16 mouse cellular contexts compared by ENCODE assay signal in the genomic region with DNA sequence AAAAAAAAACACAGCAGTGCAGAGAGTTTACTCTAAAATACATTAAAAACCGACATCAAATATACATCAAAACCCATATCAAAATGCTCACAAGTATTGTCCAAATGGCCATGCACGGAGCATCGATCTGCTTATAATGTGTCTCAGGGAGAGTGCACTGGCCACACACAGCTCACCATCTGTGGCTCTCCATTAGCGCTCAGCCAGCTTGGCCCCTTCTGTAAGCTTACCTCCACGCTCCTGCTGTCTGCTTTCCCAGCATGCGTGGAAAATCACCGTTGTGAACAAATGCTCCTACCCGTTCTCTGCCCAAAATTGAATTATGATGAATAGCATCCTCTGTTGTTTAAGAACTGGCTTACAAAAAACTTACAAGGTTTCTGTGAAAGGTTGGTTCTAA. TPM values are rescaled to one million over a fixed set of nuclear protein-coding genes. Genes with fewer than 3 reads are reported as not detected.
DNase-seq lines count a peak whose midpoint lies in the region; ATAC-seq and TF ChIP-seq lines count a peak whose summit lies in the region.
"Had no signal": no experiment of that assay in that cellular context is flagged by ENCODE, and none has a peak within 500 bp of the region (broad histone marks: within the 10 kb centered on the region; RNA-seq: fewer than 3 reads in every experiment).

No protein-coding gene starts in this region.

- TF ChIP-seq CTCF in midbrain, postnatal 0 days (IDR thresholded peaks at IDR 0.05): no peak
- TF ChIP-seq CTCF in left cerebral cortex, adult 2 months (IDR thresholded peaks at IDR 0.05): no peak

- no peaks in the 10 kb centered on the region for H3K36me3 ChIP-seq in midbrain, postnatal 0 days (ENCODE audit: insufficient read depth, low read length)
- no peaks in the 10 kb centered on the region for H3K36me3 ChIP-seq in midbrain, embryonic 11.5 days (ENCODE audit: control insufficient read depth, insufficient read depth, low read length)
- H3K36me3 ChIP-seq in forebrain, embryonic 12.5 days (replicated peaks): no peaks in the 10 kb centered on the region
- H3K36me3 ChIP-seq: forebrain, embryonic 15.5 days; heart, embryonic 10.5 days; limb, embryonic 15.5 days had no signal

- H3K4me2 ChIP-seq in midbrain, postnatal 0 days (ENCODE audit: low read depth, low read length, poor library complexity, severe bottlenecking): no peak overlapping the region
- no peak overlapping the region for H3K4me2 ChIP-seq in midbrain, embryonic 11.5 days
- H3K4me2 ChIP-seq in forebrain, embryonic 12.5 days: no peak overlapping the region
- H3K4me2 ChIP-seq: forebrain, embryonic 15.5 days; limb, embryonic 15.5 days had no signal

- no peak overlapping the region for H3K27ac ChIP-seq in midbrain, postnatal 0 days (ENCODE audit: low read depth, low read length)
- no peak overlapping the region for H3K27ac ChIP-seq in midbrain, embryonic 11.5 days (ENCODE audit: low read depth, low read length)
- no peak overlapping the region for H3K27ac ChIP-seq in forebrain, embryonic 12.5 days
- no peak overlapping the region for H3K27ac ChIP-seq in left cerebral cortex, adult 2 months
- H3K27ac ChIP-seq: forebrain, embryonic 15.5 days; heart, embryonic 10.5 days; limb, embryonic 15.5 days had no signal

- no peaks in the 10 kb centered on the region for H3K27me3 ChIP-seq in midbrain, postnatal 0 days (ENCODE audit: insufficient read depth, low read length)
- no peaks in the 10 kb centered on the region for H3K27me3 ChIP-seq in midbrain, embryonic 11.5 days (ENCODE audit: control insufficient read depth, insufficient read depth, low read length)
- H3K27me3 ChIP-seq in forebrain, embryonic 12.5 days: no peaks in the 10 kb centered on the region
- H3K27me3 ChIP-seq: forebrain, embryonic 15.5 days; limb, embryonic 15.5 days had no signal

- 50% methylated on average over 8 of the region's 8 CpGs for WGBS in midbrain, postnatal 0 days
- WGBS in midbrain, embryonic 11.5 days: 72% methylated on average over 8 of the region's 8 CpGs
- WGBS in forebrain, embryonic 12.5 days: 85% methylated on average over 8 of the region's 8 CpGs

- H3K9me3 ChIP-seq in midbrain, postnatal 0 days (ENCODE audit: low read length): no peaks in the 10 kb centered on the region
- no peaks in the 10 kb centered on the region for H3K9me3 ChIP-seq in midbrain, embryonic 11.5 days (ENCODE audit: control insufficient read depth, low read length)
- no peaks in the 10 kb centered on the region for H3K9me3 ChIP-seq in forebrain, embryonic 12.5 days
- H3K9me3 ChIP-seq: forebrain, embryonic 15.5 days; heart, embryonic 10.5 days; limb, embryonic 15.5 days had no signal

- intact Hi-C loops in left cerebral cortex, adult 2 months (cut with DNase I): no loop called here

- no peak for ATAC-seq in midbrain, postnatal 0 days (ENCODE audit: low FRiP score)
- no peak for ATAC-seq in midbrain, embryonic 11.5 days (ENCODE audit: low FRiP score)
- no peak for ATAC-seq in forebrain, embryonic 12.5 days (ENCODE audit: low FRiP score)
- ATAC-seq in megakaryocyte, adult 5-6 weeks (ENCODE audit: poor library complexity, severe bottlenecking): no peak
- ATAC-seq: forebrain, embryonic 15.5 days; liver, postnatal 0 days had no signal

- peak; percentile 60 for DNase-seq in midbrain, postnatal 0 days (ENCODE audit: low spot score)
- no peak for DNase-seq in midbrain, embryonic 11.5 days (ENCODE audit: low spot score, missing footprints)
- peak; percentile 80 to 90 for DNase-seq in cerebellum, adult 18-20 months
- peak; percentile 80 to 81 for DNase-seq in cerebellum, postnatal 36 days
- DNase-seq in left cerebral cortex, adult 2 months (ENCODE audit: extremely low spot score in 1 of 2, low spot score in 2 of 2): no peak
- DNase-seq: adrenal gland, postnatal 25 days; kidney, adult 18-20 months; kidney, postnatal 14 days; liver, postnatal 0 days; thymus, adult 2 months had no signal

- H3K4me1 ChIP-seq in midbrain, postnatal 0 days (ENCODE audit: insufficient read depth, low read length): no peaks in the 10 kb centered on the region
- no peaks in the 10 kb centered on the region for H3K4me1 ChIP-seq in midbrain, embryonic 11.5 days (ENCODE audit: control insufficient read depth, insufficient read depth, low read length)
- no peaks in the 10 kb centered on the region for H3K4me1 ChIP-seq in forebrain, embryonic 12.5 days
- H3K4me1 ChIP-seq: forebrain, embryonic 15.5 days; heart, embryonic 10.5 days had no signal

- no peak overlapping the region for H3K4me3 ChIP-seq in midbrain, postnatal 0 days (ENCODE audit: low read depth, low read length)
- no peak overlapping the region for H3K4me3 ChIP-seq in midbrain, embryonic 11.5 days (ENCODE audit: low read depth, low read length)
- H3K4me3 ChIP-seq in forebrain, embryonic 12.5 days (replicated peaks): no peak overlapping the region
- no peak overlapping the region for H3K4me3 ChIP-seq in left cerebral cortex, adult 2 months
- H3K4me3 ChIP-seq: forebrain, embryonic 15.5 days; heart, embryonic 10.5 days; limb, embryonic 15.5 days had no signal

- no peak overlapping the region for H3K9ac ChIP-seq in midbrain, postnatal 0 days (replicated peaks; ENCODE audit: low read length, poor library complexity, severe bottlenecking)
- no peak overlapping the region for H3K9ac ChIP-seq in midbrain, embryonic 11.5 days (ENCODE audit: low read length)
- no peak overlapping the region for H3K9ac ChIP-seq in forebrain, embryonic 12.5 days
- H3K9ac ChIP-seq: forebrain, embryonic 15.5 days; limb, embryonic 15.5 days; liver, postnatal 0 days had no signal

RNA-seq across cellular contexts. Expression of a gene that starts 16.2 kb away (rescaled TPM):
- 23.8 and 25.0 TPM in 2 replicates for total RNA-seq in midbrain, postnatal 0 days (2014; rRNA removed)
- 25.1 and 25.2 TPM in 2 replicates for polyA plus RNA-seq in midbrain, postnatal 0 days (2015; fragmentation: Nextera tagmentation; extraction: Ambion mirVana)
- 2.9 and 4.2 TPM in 2 replicates for polyA plus RNA-seq in midbrain, embryonic 11.5 days (2014; fragmentation: Nextera tagmentation; extraction: Ambion mirVana)
- 1.2 and 1.9 TPM in 2 replicates for polyA plus RNA-seq in forebrain, embryonic 12.5 days (2016; fragmentation: Nextera tagmentation; extraction: Ambion mirVana)
- 10 to 100 TPM; 17.0 to 17.3 TPM for total RNA-seq in left cerebral cortex, adult 2 months (2021)
- total RNA-seq in megakaryocyte, adult 5-6 weeks (2015): 1.0 TPM in 1 of 2 replicates, not detected in the other
- total RNA-seq in megakaryocyte, adult 5-6 weeks (2017): 0.08 TPM in 1 of 2 replicates, not detected in the other
- total RNA-seq: neutrophil, adult 5-6 weeks had no signal

Comparison
In these comparisons a context has a peak if more than half of its experiments do, and no peak if none do; other contexts are left out.
1. DNase-seq: peak in midbrain, postnatal 0 days (single experiment), cerebellum, adult 18-20 months (2 of 2) and cerebellum, postnatal 36 days (2 of 2); none in midbrain, embryonic 11.5 days (single experiment) and left cerebral cortex, adult 2 months (0 of 2).
2. RNA of a gene that starts 16.2 kb away (total RNA-seq): 23.8 to 25.0 TPM in midbrain, postnatal 0 days and 17.0 to 17.3 TPM in left cerebral cortex, adult 2 months; 0.08 to 1.0 TPM in megakaryocyte, adult 5-6 weeks; every median in the first group is over 4 times any median in the second.